Mouse (Mus musculus) neural tube, embryonic 15.5 days (tissue): ENCODE measurements around the gene Nars2. TPM values are rescaled to one million over a fixed set of nuclear protein-coding genes. Genes with fewer than 3 reads are reported as not detected.

Experiments
- ATAC-seq: fragments of 200-750 bp; cut with Nextera tagmentation; 2 replicates; pipeline ENCODE4 v1.8.0; 2017; ENCODE audit warnings: mild to moderate bottlenecking, moderate TSS enrichment, moderate library complexity; ENCODE audit not compliant: low FRiP score
- H3K27ac ChIP-seq: fragments of 300-500 bp; sonication (generic); replicated peaks from 2 replicates; pipeline ENCODE4 v1.5.1; 2015; ENCODE audit warnings: mild to moderate bottlenecking, inconsistent platforms
- H3K27me3 ChIP-seq: fragments of 300-500 bp; sonication (generic); replicated peaks from 2 replicates; pipeline ENCODE4 v1.6.1; 2015; ENCODE audit warnings: inconsistent platforms
- H3K36me3 ChIP-seq: fragments of 300-500 bp; sonication (generic); 2 replicates; pipeline ENCODE4 v1.6.1; 2015; ENCODE audit warnings: inconsistent platforms
- H3K4me1 ChIP-seq: fragments of 300-500 bp; sonication (generic); 2 replicates; pipeline ENCODE4 v1.6.1; 2015; ENCODE audit warnings: inconsistent platforms
- H3K4me2 ChIP-seq: fragments of 300-500 bp; sonication (generic); 2 replicates; pipeline ENCODE4 v1.6.1; 2015; ENCODE audit warnings: inconsistent platforms, mild to moderate bottlenecking, moderate library complexity
- H3K4me3 ChIP-seq: fragments of 300-500 bp; sonication (generic); replicated peaks from 2 replicates; pipeline ENCODE4 v1.5.1; 2015; ENCODE audit warnings: mild to moderate bottlenecking, inconsistent platforms
- H3K9ac ChIP-seq: fragments of 300-500 bp; sonication (generic); replicated peaks from 2 replicates; pipeline ENCODE4 v1.6.1; 2015; ENCODE audit warnings: mild to moderate bottlenecking, inconsistent platforms
- H3K9me3 ChIP-seq: fragments of 300-500 bp; sonication (generic); replicated peaks from 2 replicates; pipeline ENCODE4 v1.6.1; 2016; ENCODE audit warnings: inconsistent platforms
- WGBS: fragments of 180-500 bp; shearing (Covaris S2); methylation state at CpG from one replicate; pipeline ENCODE4 v1.1.7; 2015; ENCODE audit warnings: mixed read lengths; 5-methylcytosine and 5-hydroxymethylcytosine counted together
- polyA plus RNA-seq: library from polyadenylated mRNA; unstranded; fragments of >200 nt; fragmentation: Nextera tagmentation; extraction: Ambion mirVana; gene quantifications from 2 replicates; pipeline ENCODE4 v1.2.1, GENCODE M21; 2015

Gene Nars2
- polyA plus RNA-seq, 1 experiment from 2014 or later = 18.7 TPM

GRCm38 (mm10) chr7:97108119-97108518 is 156.8 kb downstream of the Nars2 start:
- no peak overlapping the region for H3K27ac ChIP-seq
- H3K9me3 ChIP-seq = no peaks in the 10 kb centered on the region
- H3K4me2 ChIP-seq = no peak overlapping the region
- H3K9ac ChIP-seq = no peak overlapping the region
- no peak for ATAC-seq
- H3K27me3 ChIP-seq = no peaks in the 10 kb centered on the region
- no peaks in the 10 kb centered on the region for H3K36me3 ChIP-seq
- no peaks in the 10 kb centered on the region for H3K4me1 ChIP-seq
- 95% methylated on average over 3 of the region's 3 CpGs for WGBS
- H3K4me3 ChIP-seq = no peak overlapping the region

Other genes with a start within 250 kb of the Nars2 start
- 12.7 and 15.2 TPM in 2 replicates for gene Gab2, start 130.1 kb downstream of the Nars2 start, polyA plus RNA-seq